Mouse (Mus musculus) heart, embryonic 14.5 days (tissue): Measurements from ENCODE around the gene Catsperg2. TPM values are rescaled to one million over a fixed set of nuclear protein-coding genes. Genes with fewer than 3 reads are reported as not detected.
A peak's percentile ranks its signal among the peaks of the same experiment; 100 is the strongest.
"Not testable (repeated sequence)": the region's sequence is repeated elsewhere in the genome, so short reads cannot be mapped to it uniquely, and the experiment has no call there.

Experiments used
- ATAC-seq: fragments of 200-750 bp; cut with Nextera tagmentation; 2 replicates; pipeline ENCODE4 v1.8.0; 2017; ENCODE audit warnings: low read depth, moderate TSS enrichment; ENCODE audit not compliant: insufficient number of reproducible peaks, insufficient read depth, low FRiP score
- H3K27ac ChIP-seq, 2 experiments: fragments of 200-500 bp in 1 of 2; fragments of 300-500 bp in 1 of 2; sonication (generic) in 1 of 2; replicated peaks in 1 of 2; 2 replicates each; pipeline ENCODE4 v1.5.1; 2012 to 2014; ENCODE audit warnings: low read depth in 2 of 2, low read length in 2 of 2, control low read depth in 1 of 2, mild to moderate bottlenecking in 1 of 2, mixed read lengths in 1 of 2; ENCODE audit not compliant: control insufficient read depth in 1 of 2, insufficient read depth in 1 of 2
- H3K27me3 ChIP-seq: fragments of 300-500 bp; sonication (generic); 2 replicates; pipeline ENCODE4 v1.6.1; 2014; ENCODE audit warnings: mild to moderate bottlenecking, low read length, control low read depth; ENCODE audit not compliant: control insufficient read depth, insufficient read depth
- H3K36me3 ChIP-seq: fragments of 300-500 bp; sonication (generic); 2 replicates; pipeline ENCODE4 v1.6.1; 2014; ENCODE audit warnings: mild to moderate bottlenecking, control low read depth, low read length, mixed read lengths; ENCODE audit not compliant: control insufficient read depth, insufficient read depth
- H3K4me1 ChIP-seq, 2 experiments: fragments of 200-500 bp in 1 of 2; fragments of 300-500 bp in 1 of 2; sonication (generic) in 1 of 2; 2 replicates each; pipeline ENCODE4 v1.6.1; 2012 to 2014; ENCODE audit warnings: low read length in 2 of 2, control low read depth in 1 of 2, mixed read lengths in 1 of 2; ENCODE audit not compliant: control insufficient read depth in 2 of 2, insufficient read depth in 2 of 2
- H3K4me2 ChIP-seq: fragments of 300-500 bp; sonication (generic); 2 replicates; pipeline ENCODE4 v1.6.1; 2014; ENCODE audit warnings: mild to moderate bottlenecking, low read length
- H3K4me3 ChIP-seq, 2 experiments: fragments of 200-500 bp in 1 of 2; fragments of 300-500 bp in 1 of 2; sonication (generic) in 1 of 2; 2 replicates each; pipeline ENCODE4 v1.5.1; 2012 to 2014; ENCODE audit warnings: low read length in 2 of 2, mild to moderate bottlenecking in 2 of 2, control low read depth in 1 of 2, low read depth in 1 of 2, moderate library complexity in 1 of 2; ENCODE audit not compliant: control insufficient read depth in 1 of 2, insufficient read depth in 1 of 2
- H3K9ac ChIP-seq: fragments of 300-500 bp; sonication (generic); 2 replicates; pipeline ENCODE4 v1.6.1; 2014; ENCODE audit warnings: mild to moderate bottlenecking, low read length
- H3K9me3 ChIP-seq: fragments of 300-500 bp; sonication (generic); 2 replicates; pipeline ENCODE4 v1.6.1; 2016; ENCODE audit warnings: low read length, control low read depth; ENCODE audit not compliant: control insufficient read depth
- WGBS: fragments of 180-500 bp; shearing (Covaris S2); extraction: QIAGEN DNeasy Blood & Tissue Kit; methylation state at CpG from one replicate; pipeline ENCODE4 v1.1.7; 2014; 5-methylcytosine and 5-hydroxymethylcytosine counted together
- polyA plus RNA-seq: library from polyadenylated mRNA; unstranded; fragments of >200 nt; fragmentation: Nextera tagmentation; extraction: Ambion mirVana; gene quantifications from 2 replicates; pipeline ENCODE4 v1.2.1, GENCODE M21; 2014

The Catsperg2 gene
- polyA plus RNA-seq = not detected in 2 replicates

DNA sequence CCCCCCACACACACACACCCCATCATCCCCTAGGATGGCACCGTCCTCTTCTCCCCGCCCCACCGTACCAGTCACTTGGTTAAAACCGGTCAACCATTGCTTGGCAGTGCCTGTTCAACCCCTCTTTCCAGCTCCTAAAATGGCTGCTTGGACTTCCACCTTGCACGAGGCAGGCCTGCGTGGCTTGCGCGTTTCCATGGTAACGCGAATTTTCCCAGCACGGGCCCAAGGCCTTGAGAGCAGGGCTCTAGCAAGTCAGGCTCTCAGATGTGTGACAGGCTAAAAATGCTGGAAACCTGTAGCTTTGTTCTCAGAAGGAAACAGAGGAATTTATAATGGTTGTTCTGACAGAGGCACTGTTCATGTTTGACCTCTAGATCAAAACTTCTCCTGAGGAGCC, at the start of gene Catsperg2:
Gene Catsperg2 (minus strand): TSS at position 173 of the 400 bp plus-strand sequence.
- not testable (repeated sequence) for ATAC-seq, H3K27ac ChIP-seq, H3K4me3 ChIP-seq, H3K4me1 ChIP-seq, H3K27me3 ChIP-seq, H3K9me3 ChIP-seq, H3K9ac ChIP-seq, H3K36me3 ChIP-seq
- peak within 1 kb of the TSS; percentile 2 for H3K4me2 ChIP-seq
- 52% methylated on average over 11 of the region's 11 CpGs for WGBS

GRCm38 (mm10) chr7:29776568-29776967, 49.7 kb upstream of the Catsperg2 start:
- Histone ChIP-seq H3K27me3 (no peaks in the 10 kb centered on the region), H3K9me3 (peaks cover 3% of the 10 kb centered on the region; the same call in 1 of the 2 replicates), H3K4me3 (no peak overlapping the region), H3K36me3 (peaks cover 77% of the 10 kb centered on the region), H3K4me2 (no peak overlapping the region), H3K4me1 (peaks cover 4 to 5% of the 10 kb centered on the region in 2 experiments; a peak in 2 of 4 replicates), H3K27ac (no peak overlapping the region), H3K9ac (no peak overlapping the region)
- 94% methylated on average over 19 of the region's 19 CpGs for WGBS
- ATAC-seq = no peak

GRCm38 (mm10) chr7:29774371-29774770, 47.5 kb upstream of the Catsperg2 start:
- 96% methylated on average over 3 of the region's 3 CpGs for WGBS
- Histone ChIP-seq H3K36me3 (peaks cover 82% of the 10 kb centered on the region), H3K27me3 (no peaks in the 10 kb centered on the region), H3K4me2 (no peak overlapping the region), H3K9ac (no peak overlapping the region), H3K4me3 (no peak overlapping the region), H3K27ac (no peak overlapping the region), H3K9me3 (peaks cover 3% of the 10 kb centered on the region; the same call in 1 of the 2 replicates), H3K4me1 (peaks cover 4 to 9% of the 10 kb centered on the region in 2 experiments; a peak in 3 of 4 replicates)
- no peak for ATAC-seq

DNA sequence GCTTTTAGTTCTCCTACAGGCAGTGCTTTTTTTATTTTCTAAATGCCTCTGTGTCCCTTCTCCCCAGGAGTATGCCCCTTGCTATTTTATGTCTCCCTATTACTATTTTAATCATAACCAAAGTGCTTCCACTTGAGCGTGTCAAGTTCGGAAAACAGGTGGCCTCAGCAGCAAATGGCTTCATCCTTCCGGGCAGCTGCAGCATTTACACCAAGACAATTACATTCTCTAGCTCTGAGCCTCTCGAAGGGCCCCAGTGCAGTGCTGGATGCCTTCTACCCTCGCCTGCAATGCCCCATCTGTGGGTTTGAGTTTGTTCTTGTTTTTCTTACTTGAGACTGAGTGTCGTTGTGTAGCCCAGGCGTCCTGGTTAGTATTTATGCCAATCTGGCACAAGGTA, 46.7 kb upstream of the Catsperg2 start:
- ATAC-seq = no peak
- H3K27ac ChIP-seq = peak overlapping the region; percentile 5 to 51; a peak in 2 of 4 replicates

DNA sequence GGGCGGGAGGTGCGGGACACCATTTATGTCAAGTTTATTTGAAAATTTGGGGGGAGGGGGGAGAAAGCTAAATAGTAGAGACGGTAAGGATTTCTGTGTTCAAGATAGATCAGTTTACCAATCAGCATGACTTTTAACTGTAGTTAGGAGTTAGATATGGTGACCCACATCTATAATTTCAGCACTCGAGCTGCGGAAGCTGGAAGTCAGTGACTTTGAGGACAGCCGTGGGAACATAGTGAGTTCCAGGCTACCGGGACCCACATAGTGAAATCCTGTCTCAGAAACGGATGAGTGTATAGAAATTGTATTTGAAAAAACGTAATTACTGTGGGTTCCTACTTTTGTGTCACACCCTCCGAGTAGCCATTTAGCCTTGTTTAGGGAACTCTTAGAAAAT, 42.1 kb upstream of the Catsperg2 start:
- 4% methylated on average over 10 of the region's 10 CpGs for WGBS
- peak overlapping the region; percentile 74 to 92 for H3K4me3 ChIP-seq
- H3K4me1 ChIP-seq = peaks cover 4 to 12% of the 10 kb centered on the region in 2 experiments; a peak in 3 of 4 replicates
- peak overlapping the region; percentile 82 for H3K4me2 ChIP-seq
- no peaks in the 10 kb centered on the region for H3K27me3 ChIP-seq
- H3K36me3 ChIP-seq = peaks cover 28% of the 10 kb centered on the region
- H3K9me3 ChIP-seq = no peaks in the 10 kb centered on the region
- ATAC-seq = no peak
- H3K9ac ChIP-seq = peak overlapping the region; percentile 79
- peak overlapping the region; percentile 72 to 78; a peak in 3 of 4 replicates for H3K27ac ChIP-seq

More for the DNA sequence above, 46.7 kb upstream of the Catsperg2 start:
- H3K9ac ChIP-seq = no peak overlapping the region
- WGBS = 60% methylated on average over 7 of the region's 7 CpGs
- H3K36me3 ChIP-seq = peaks cover 74% of the 10 kb centered on the region
- H3K4me2 ChIP-seq = no peak overlapping the region
- no peak overlapping the region for H3K4me3 ChIP-seq
- H3K27me3 ChIP-seq = no peaks in the 10 kb centered on the region
- peaks cover 3% of the 10 kb centered on the region; the same call in 1 of the 2 replicates for H3K9me3 ChIP-seq
- peaks cover 4 to 14% of the 10 kb centered on the region in 2 experiments; a peak in 3 of 4 replicates for H3K4me1 ChIP-seq

- H3K4me2 ChIP-seq = peak within 1 kb of the TSS; percentile 82
- no peaks in the 10 kb centered on the region for H3K27me3 ChIP-seq
- under 1% methylated on average over 32 of the region's 32 CpGs for WGBS
- H3K27ac ChIP-seq = peak within 1 kb of the TSS; percentile 78 to 91
- H3K36me3 ChIP-seq = peaks cover 22% of the 10 kb centered on the region
- ATAC-seq = peak; percentile 89
- peaks cover 2 to 12% of the 10 kb centered on the region in 2 experiments; a peak in 2 of 4 replicates for H3K4me1 ChIP-seq
- H3K9me3 ChIP-seq = no peaks in the 10 kb centered on the region
- peak within 1 kb of the TSS; percentile 79 for H3K9ac ChIP-seq
- H3K4me3 ChIP-seq = peak within 1 kb of the TSS; percentile 74 to 92
These were observed 41.5 kb upstream of the Catsperg2 start, which contains the start of gene Zfp84 for GRCm38 (mm10) chr7:29768090-29768900. Zfp84 (plus strand) TSS chr7:29768552.

DNA sequence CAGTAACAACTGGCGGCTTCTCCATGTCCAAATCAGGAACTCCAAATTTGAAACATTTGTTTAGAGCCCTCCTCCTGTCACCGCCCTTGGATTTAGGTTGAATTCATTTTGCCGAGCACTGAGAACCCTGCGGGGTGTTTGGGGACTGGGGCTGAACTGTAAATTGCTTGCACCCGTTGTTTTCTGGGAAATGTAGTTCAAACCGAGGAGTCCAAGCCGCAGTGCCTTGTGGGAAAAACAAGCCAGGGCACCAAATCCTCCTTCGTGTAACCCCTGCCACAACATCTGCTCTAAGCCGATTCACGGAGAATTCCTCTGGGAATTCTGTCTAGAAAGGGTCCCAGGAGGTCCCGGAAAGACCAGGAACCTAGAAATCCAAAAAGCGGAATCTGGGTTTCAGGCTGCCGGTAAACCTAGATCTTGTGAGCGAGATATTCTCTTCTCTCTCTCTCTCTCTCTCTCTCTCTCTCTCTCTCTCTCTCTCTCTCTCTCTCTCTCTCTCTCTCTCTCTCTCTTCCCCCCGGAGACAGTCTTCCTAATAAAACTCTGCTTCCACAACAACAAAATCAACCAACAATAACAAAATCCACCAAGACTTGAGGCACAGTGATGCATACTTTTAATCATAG, 40.3 kb upstream of the Catsperg2 start:
- ATAC-seq = peak; percentile 26; the same call in 1 of the 2 replicates
- 1% methylated on average over 15 of the region's 15 CpGs for WGBS

More for the DNA sequence above, 40.3 kb upstream of the Catsperg2 start:
- Histone ChIP-seq H3K27me3 (no peaks in the 10 kb centered on the region), H3K4me3 (peak overlapping the region; percentile 57 to 74), H3K9me3 (no peaks in the 10 kb centered on the region), H3K4me1 (peaks cover 0 to 12% of the 10 kb centered on the region in 2 experiments; a peak in 2 of 4 replicates), H3K4me2 (peak overlapping the region; percentile 82), H3K9ac (peak overlapping the region; percentile 73), H3K36me3 (peaks cover 12% of the 10 kb centered on the region), H3K27ac (peak overlapping the region; percentile 62 to 78; a peak in 3 of 4 replicates)
